Mouse (Mus musculus) kidney, adult 8-10 months (tissue): ENCODE results near the gene Gxylt2.

Experiments used
- DNase-seq, 2 experiments: peaks; one replicate each; pipeline ENCODE4 v3.0.0; 2022

Gene Gxylt2

GRCm38 (mm10) chr6:100704574-100705365 is at the start of gene Gxylt2:
Gene Gxylt2 (plus strand): TSS chr6:100704734.
- DNase-seq = no peak

GRCm38 (mm10) chr6:100660395-100660794 is 44.1 kb upstream of the Gxylt2 start:
- no peak for DNase-seq

- no peak for DNase-seq
Observed at GRCm38 (mm10) chr6:100662224-100662623, 42.3 kb upstream of the Gxylt2 start.

GRCm38 (mm10) chr6:100667644-100668043 is 36.9 kb upstream of the Gxylt2 start:
- DNase-seq = no peak

GRCm38 (mm10) chr6:100668858-100669257 is 35.7 kb upstream of the Gxylt2 start:
- DNase-seq = no peak

GRCm38 (mm10) chr6:100670370-100670841 is 34.1 kb upstream of the Gxylt2 start:
- peak; percentile 51 to 53 for DNase-seq

GRCm38 (mm10) chr6:100670880-100671344 is 33.6 kb upstream of the Gxylt2 start, which contains the start of gene Shq1:
Gene Shq1 (minus strand): TSS chr6:100671157.
- DNase-seq = peak; percentile 85 to 90

GRCm38 (mm10) chr6:100671401-100671800 is 33.1 kb upstream of the Gxylt2 start:
- no peak for DNase-seq

- no peak for DNase-seq
Observed at GRCm38 (mm10) chr6:100674974-100675373, 29.6 kb upstream of the Gxylt2 start.

- DNase-seq = no peak
Observed at GRCm38 (mm10) chr6:100676461-100676860, 28.1 kb upstream of the Gxylt2 start.

GRCm38 (mm10) chr6:100678636-100679035 is 25.9 kb upstream of the Gxylt2 start:
- DNase-seq = no peak

GRCm38 (mm10) chr6:100686341-100686740 is 18.2 kb upstream of the Gxylt2 start:
- DNase-seq = no peak

GRCm38 (mm10) chr6:100699986-100700385 is 4.5 kb upstream of the Gxylt2 start:
- no peak for DNase-seq

GRCm38 (mm10) chr6:100700774-100701173 is 3.8 kb upstream of the Gxylt2 start:
- DNase-seq = no peak

GRCm38 (mm10) chr6:100704197-100704573 is 349 bp upstream of the Gxylt2 start:
- DNase-seq = no peak

GRCm38 (mm10) chr6:100705366-100705811 is 855 bp downstream of the Gxylt2 start:
- peak in 1 of 2 experiments; percentile 6 for DNase-seq

GRCm38 (mm10) chr6:100706861-100707260 is 2.3 kb downstream of the Gxylt2 start:
- no peak for DNase-seq

GRCm38 (mm10) chr6:100707557-100707956 is 3.0 kb downstream of the Gxylt2 start:
- peak in 1 of 2 experiments; percentile 13 for DNase-seq

GRCm38 (mm10) chr6:100708248-100708647 is 3.7 kb downstream of the Gxylt2 start:
- no peak for DNase-seq

- DNase-seq = no peak
Observed at GRCm38 (mm10) chr6:100708996-100709395, 4.5 kb downstream of the Gxylt2 start.

- peak; percentile 75 to 85 for DNase-seq
Observed at GRCm38 (mm10) chr6:100709483-100709882, 4.9 kb downstream of the Gxylt2 start.

- no peak for DNase-seq
Observed at GRCm38 (mm10) chr6:100710170-100710569, 5.6 kb downstream of the Gxylt2 start.

GRCm38 (mm10) chr6:100710866-100711265 is 6.3 kb downstream of the Gxylt2 start:
- no peak for DNase-seq

- no peak for DNase-seq
Observed at GRCm38 (mm10) chr6:100715296-100715828, 10.8 kb downstream of the Gxylt2 start.
